Mouse (Mus musculus) heart, embryonic 11.5 days (tissue): ENCODE measurements around the gene Gm45021. TPM values are rescaled to one million over a fixed set of nuclear protein-coding genes. Genes with fewer than 3 reads are reported as not detected.

Source experiments
- polyA plus RNA-seq: library from polyadenylated mRNA; unstranded; fragments of >200 nt; fragmentation: Nextera tagmentation; extraction: Ambion mirVana; gene quantifications from 2 replicates; pipeline ENCODE4 v1.2.1, GENCODE M21; 2014

Gene Gm45021
- polyA plus RNA-seq, 1 experiment from 2014 or later = 1.3 TPM

Other genes starting within 250 kb of the Gm45021 start
- gene Krba1, start 194.0 kb upstream of the Gm45021 start, polyA plus RNA-seq = 14.7 and 15.4 TPM in 2 replicates
- 17.3 and 17.8 TPM in 2 replicates for gene Zfp467, start 143.8 kb upstream of the Gm45021 start, polyA plus RNA-seq
- gene Sspo, start 141.4 kb upstream of the Gm45021 start, polyA plus RNA-seq = 0.41 and 0.54 TPM in 2 replicates
- gene Atp6v0e2, start 52.0 kb upstream of the Gm45021 start, polyA plus RNA-seq = 19.8 and 24.1 TPM in 2 replicates
- 6.6 and 9.6 TPM in 2 replicates for gene Lrrc61, start 34.8 kb upstream of the Gm45021 start, polyA plus RNA-seq
- 16.4 and 18.3 TPM in 2 replicates for gene Rarres2, start 16.8 kb upstream of the Gm45021 start, polyA plus RNA-seq
- 22.0 and 26.5 TPM in 2 replicates for gene Repin1, start 4.3 kb downstream of the Gm45021 start, polyA plus RNA-seq
- gene Gm44965, start 4.3 kb downstream of the Gm45021 start, polyA plus RNA-seq = not detected in 2 replicates
- 5.8 and 6.0 TPM in 2 replicates for gene Zfp775, start 12.5 kb downstream of the Gm45021 start, polyA plus RNA-seq
- gene AI854703, start 37.2 kb downstream of the Gm45021 start, polyA plus RNA-seq = 0.66 and 0.83 TPM in 2 replicates
- gene Gimap8, start 57.6 kb downstream of the Gm45021 start, polyA plus RNA-seq = 0.26 and 0.68 TPM in 2 replicates
- 8.8 and 10.6 TPM in 2 replicates for gene Gimap9, start 86.5 kb downstream of the Gm45021 start, polyA plus RNA-seq
- 8.6 and 10.0 TPM in 2 replicates for gene Gimap4, start 94.9 kb downstream of the Gm45021 start, polyA plus RNA-seq
- 30.5 and 30.6 TPM in 2 replicates for gene Gimap6, start 118.6 kb downstream of the Gm45021 start, polyA plus RNA-seq
- gene Gm28053, start 129.0 kb downstream of the Gm45021 start, polyA plus RNA-seq = 2.6 and 4.8 TPM in 2 replicates
- gene Gimap7, start 129.0 kb downstream of the Gm45021 start, polyA plus RNA-seq = not detected in 2 replicates
- gene Gimap1, start 149.4 kb downstream of the Gm45021 start, polyA plus RNA-seq = 17.6 and 22.5 TPM in 2 replicates
- gene Gimap5, start 156.6 kb downstream of the Gm45021 start, polyA plus RNA-seq = 5.3 and 5.9 TPM in 2 replicates
- gene Gimap3, start 181.2 kb downstream of the Gm45021 start, polyA plus RNA-seq = not detected in 2 replicates